Mouse (Mus musculus): ENCODE measurements around the gene Ctnna2. TPM values are rescaled to one million over a fixed set of nuclear protein-coding genes. Genes with fewer than 3 reads are reported as not detected.

The Ctnna2 gene
- polyA plus RNA-seq, 1 experiment from 2014 or later, result 89.0 TPM

- Histone ChIP-seq H3K4me3 (ENCODE audit: low read depth, low read length) (peak within 1 kb of the TSS; percentile 51), H3K4me1 (ENCODE audit: control insufficient read depth, insufficient read depth, low read length) (peaks cover 16% of the 10 kb centered on the region; the same call in 1 of the 2 replicates), H3K27ac (ENCODE audit: low read depth, low read length) (peak within 1 kb of the TSS; percentile 91), H3K27me3 (replicated peaks; ENCODE audit: control insufficient read depth, insufficient read depth, low read length) (no peaks in the 10 kb centered on the region), H3K9ac (ENCODE audit: low read length) (peak within 1 kb of the TSS; percentile 80), H3K9me3 (replicated peaks; ENCODE audit: control insufficient read depth, low read length) (no peaks in the 10 kb centered on the region), H3K4me2 (ENCODE audit: low read length) (peak within 1 kb of the TSS; percentile 94), H3K36me3 (ENCODE audit: control insufficient read depth, insufficient read depth, low read length) (no peaks in the 10 kb centered on the region)
- peak; percentile 93 for DNase-seq (ENCODE audit: low spot score)
- peak; percentile 89 for ATAC-seq
- WGBS, result under 1% methylated on average over 53 of the region's 53 CpGs
Observed at GRCm38 (mm10) chr6:77242601-77243406, 736.7 kb downstream of the Ctnna2 start, which contains the start of gene Lrrtm1. Gene Lrrtm1, plus strand, starts transcription at chr6:77242689.

GRCm38 (mm10) chr6:77240426-77240825 lies 739.1 kb downstream of the Ctnna2 start:
- peaks cover 16% of the 10 kb centered on the region; the same call in 1 of the 2 replicates for H3K4me1 ChIP-seq (ENCODE audit: control insufficient read depth, insufficient read depth, low read length)
- 30% methylated on average over 1 of the region's 1 CpGs for WGBS
- H3K27ac ChIP-seq (ENCODE audit: low read depth, low read length), result no peak overlapping the region
- no peak overlapping the region for H3K4me3 ChIP-seq (ENCODE audit: low read depth, low read length)
- no peak overlapping the region for H3K4me2 ChIP-seq (ENCODE audit: low read length)
- no peak overlapping the region for H3K9ac ChIP-seq (ENCODE audit: low read length)
- DNase-seq (ENCODE audit: low spot score), result peak; percentile 77
- H3K9me3 ChIP-seq (replicated peaks; ENCODE audit: control insufficient read depth, low read length), result no peaks in the 10 kb centered on the region
- H3K27me3 ChIP-seq (replicated peaks; ENCODE audit: control insufficient read depth, insufficient read depth, low read length), result no peaks in the 10 kb centered on the region
- no peak for ATAC-seq
- no peaks in the 10 kb centered on the region for H3K36me3 ChIP-seq (ENCODE audit: control insufficient read depth, insufficient read depth, low read length)

GRCm38 (mm10) chr6:77222849-77223638 lies 756.5 kb downstream of the Ctnna2 start:
- H3K4me3 ChIP-seq (ENCODE audit: low read depth, low read length), result no peak overlapping the region
- ATAC-seq, result peak; percentile 87
- H3K4me2 ChIP-seq (ENCODE audit: low read length), result peak overlapping the region; percentile 18; the same call in 1 of the 2 replicates
- no peaks in the 10 kb centered on the region for H3K27me3 ChIP-seq (replicated peaks; ENCODE audit: control insufficient read depth, insufficient read depth, low read length)
- DNase-seq (ENCODE audit: low spot score), result peak; percentile 68
- peaks cover 11% of the 10 kb centered on the region for H3K4me1 ChIP-seq (ENCODE audit: control insufficient read depth, insufficient read depth, low read length)
- no peaks in the 10 kb centered on the region for H3K36me3 ChIP-seq (ENCODE audit: control insufficient read depth, insufficient read depth, low read length)
- no peaks in the 10 kb centered on the region for H3K9me3 ChIP-seq (replicated peaks; ENCODE audit: control insufficient read depth, low read length)
- 21% methylated on average over 16 of the region's 16 CpGs for WGBS
- no peak overlapping the region for H3K27ac ChIP-seq (ENCODE audit: low read depth, low read length)
- H3K9ac ChIP-seq (ENCODE audit: low read length), result no peak overlapping the region

- Histone ChIP-seq H3K4me1 (ENCODE audit: control insufficient read depth, insufficient read depth, low read length) (peaks cover 11% of the 10 kb centered on the region), H3K27me3 (replicated peaks; ENCODE audit: control insufficient read depth, insufficient read depth, low read length) (no peaks in the 10 kb centered on the region), H3K4me2 (ENCODE audit: low read length) (no peak overlapping the region), H3K27ac (ENCODE audit: low read depth, low read length) (no peak overlapping the region), H3K9ac (ENCODE audit: low read length) (no peak overlapping the region), H3K9me3 (replicated peaks; ENCODE audit: control insufficient read depth, low read length) (no peaks in the 10 kb centered on the region), H3K36me3 (ENCODE audit: control insufficient read depth, insufficient read depth, low read length) (no peaks in the 10 kb centered on the region), H3K4me3 (ENCODE audit: low read depth, low read length) (no peak overlapping the region)
- 4% methylated on average over 4 of the region's 4 CpGs for WGBS
- DNase-seq (ENCODE audit: low spot score) (peak; percentile 53), ATAC-seq (no peak)
Observed at GRCm38 (mm10) chr6:77220776-77221175, 758.7 kb downstream of the Ctnna2 start.

GRCm38 (mm10) chr6:77218875-77219274 lies 760.6 kb downstream of the Ctnna2 start:
- H3K4me3 ChIP-seq (ENCODE audit: low read depth, low read length), result no peak overlapping the region
- DNase-seq (ENCODE audit: low spot score), result peak; percentile 57
- H3K27me3 ChIP-seq (replicated peaks; ENCODE audit: control insufficient read depth, insufficient read depth, low read length), result no peaks in the 10 kb centered on the region
- H3K27ac ChIP-seq (ENCODE audit: low read depth, low read length), result no peak overlapping the region
- H3K4me2 ChIP-seq (ENCODE audit: low read length), result no peak overlapping the region
- no peak overlapping the region for H3K9ac ChIP-seq (ENCODE audit: low read length)
- ATAC-seq, result no peak
- H3K4me1 ChIP-seq (ENCODE audit: control insufficient read depth, insufficient read depth, low read length), result peaks cover 13% of the 10 kb centered on the region
- H3K36me3 ChIP-seq (ENCODE audit: control insufficient read depth, insufficient read depth, low read length), result no peaks in the 10 kb centered on the region
- no peaks in the 10 kb centered on the region for H3K9me3 ChIP-seq (replicated peaks; ENCODE audit: control insufficient read depth, low read length)

GRCm38 (mm10) chr6:77215322-77215721 lies 764.2 kb downstream of the Ctnna2 start:
- DNase-seq (ENCODE audit: low spot score), result no peak
- WGBS, result 71% methylated on average over 4 of the region's 4 CpGs
- no peak overlapping the region for H3K27ac ChIP-seq (ENCODE audit: low read depth, low read length)

GRCm38 (mm10) chr6:77213757-77214409 lies 765.6 kb downstream of the Ctnna2 start:
- H3K4me2 ChIP-seq (ENCODE audit: low read length), result no peak overlapping the region
- no peak overlapping the region for H3K9ac ChIP-seq (ENCODE audit: low read length)
- no peaks in the 10 kb centered on the region for H3K9me3 ChIP-seq (replicated peaks; ENCODE audit: control insufficient read depth, low read length)
- no peaks in the 10 kb centered on the region for H3K27me3 ChIP-seq (replicated peaks; ENCODE audit: control insufficient read depth, insufficient read depth, low read length)
- no peaks in the 10 kb centered on the region for H3K36me3 ChIP-seq (ENCODE audit: control insufficient read depth, insufficient read depth, low read length)
- H3K4me3 ChIP-seq (ENCODE audit: low read depth, low read length), result no peak overlapping the region
- DNase-seq (ENCODE audit: low spot score) (peak; percentile 27), ATAC-seq (no peak)
- no peak overlapping the region for H3K27ac ChIP-seq (ENCODE audit: low read depth, low read length)
- 18% methylated on average over 3 of the region's 3 CpGs for WGBS
- peaks cover 4% of the 10 kb centered on the region for H3K4me1 ChIP-seq (ENCODE audit: control insufficient read depth, insufficient read depth, low read length)

More at GRCm38 (mm10) chr6:77215322-77215721, 764.2 kb downstream of the Ctnna2 start:
- H3K36me3 ChIP-seq (ENCODE audit: control insufficient read depth, insufficient read depth, low read length), result no peaks in the 10 kb centered on the region
- no peak overlapping the region for H3K4me3 ChIP-seq (ENCODE audit: low read depth, low read length)
- no peak for ATAC-seq
- no peaks in the 10 kb centered on the region for H3K27me3 ChIP-seq (replicated peaks; ENCODE audit: control insufficient read depth, insufficient read depth, low read length)
- no peaks in the 10 kb centered on the region for H3K9me3 ChIP-seq (replicated peaks; ENCODE audit: control insufficient read depth, low read length)
- peaks cover 4% of the 10 kb centered on the region for H3K4me1 ChIP-seq (ENCODE audit: control insufficient read depth, insufficient read depth, low read length)
- H3K9ac ChIP-seq (ENCODE audit: low read length), result no peak overlapping the region
- no peak overlapping the region for H3K4me2 ChIP-seq (ENCODE audit: low read length)

- Histone ChIP-seq H3K9me3 (replicated peaks; ENCODE audit: control insufficient read depth, low read length) (no peaks in the 10 kb centered on the region), H3K36me3 (ENCODE audit: control insufficient read depth, insufficient read depth, low read length) (no peaks in the 10 kb centered on the region)
Observed at GRCm38 (mm10) chr6:77209929-77210328, 769.6 kb downstream of the Ctnna2 start.

More at GRCm38 (mm10) chr6:77209929-77210328, 769.6 kb downstream of the Ctnna2 start:
- ATAC-seq, result no peak
- Histone ChIP-seq H3K4me2 (ENCODE audit: low read length) (no peak overlapping the region), H3K27me3 (replicated peaks; ENCODE audit: control insufficient read depth, insufficient read depth, low read length) (no peaks in the 10 kb centered on the region), H3K9ac (ENCODE audit: low read length) (no peak overlapping the region), H3K27ac (ENCODE audit: low read depth, low read length) (no peak overlapping the region), H3K4me1 (ENCODE audit: control insufficient read depth, insufficient read depth, low read length) (peaks cover 4% of the 10 kb centered on the region), H3K4me3 (ENCODE audit: low read depth, low read length) (no peak overlapping the region)
- WGBS, result 78% methylated on average over 3 of the region's 3 CpGs
- DNase-seq (ENCODE audit: low spot score), result no peak

Data from forebrain, embryonic 14.5 days (tissue).